Mouse (Mus musculus) limb, embryonic 15.5 days (tissue): ENCODE results near the gene S1pr4. TPM values are rescaled to one million over a fixed set of nuclear protein-coding genes. Genes with fewer than 3 reads are reported as not detected.

ENCODE experiments used
- ATAC-seq: fragments of 200-750 bp; cut with Nextera tagmentation; 2 replicates; pipeline ENCODE4 v1.8.0; 2017; ENCODE audit warnings: low read depth, moderate TSS enrichment; ENCODE audit not compliant: insufficient number of reproducible peaks, low FRiP score, low TSS enrichment
- H3K27ac ChIP-seq: fragments of 300-500 bp; sonication (generic); 2 replicates; pipeline ENCODE4 v1.5.1; 2015; ENCODE audit warnings: moderate library complexity, mild to moderate bottlenecking, inconsistent platforms
- H3K27me3 ChIP-seq: fragments of 300-500 bp; sonication (generic); 2 replicates; pipeline ENCODE4 v1.6.1; 2015; ENCODE audit warnings: inconsistent platforms
- H3K36me3 ChIP-seq: fragments of 300-500 bp; sonication (generic); 2 replicates; pipeline ENCODE4 v1.6.1; 2015; ENCODE audit warnings: inconsistent platforms
- H3K4me1 ChIP-seq: fragments of 300-500 bp; sonication (generic); 2 replicates; pipeline ENCODE4 v1.6.1; 2015; ENCODE audit warnings: inconsistent platforms
- H3K4me2 ChIP-seq: fragments of 300-500 bp; sonication (generic); 2 replicates; pipeline ENCODE4 v1.6.1; 2015; ENCODE audit warnings: mild to moderate bottlenecking, inconsistent platforms
- H3K4me3 ChIP-seq: fragments of 300-500 bp; sonication (generic); 2 replicates; pipeline ENCODE4 v1.5.1; 2015; ENCODE audit warnings: mild to moderate bottlenecking, inconsistent platforms
- H3K9ac ChIP-seq: fragments of 300-500 bp; sonication (generic); 2 replicates; pipeline ENCODE4 v1.6.1; 2015; ENCODE audit warnings: inconsistent platforms
- H3K9me3 ChIP-seq: fragments of 300-500 bp; sonication (generic); 2 replicates; pipeline ENCODE4 v1.6.1; 2016; ENCODE audit warnings: inconsistent platforms
- WGBS: fragments of 180-500 bp; shearing (Covaris S2); methylation state at CpG from one replicate; pipeline ENCODE4 v1.1.7; 2015; 5-methylcytosine and 5-hydroxymethylcytosine counted together
- polyA plus RNA-seq: library from polyadenylated mRNA; unstranded; fragments of >200 nt; fragmentation: Nextera tagmentation; extraction: Ambion mirVana; gene quantifications from 2 replicates; pipeline ENCODE4 v1.2.1, GENCODE M21; 2015

Gene S1pr4
- polyA plus RNA-seq, 1 experiment from 2014 or later = 0.67 TPM

DNA sequence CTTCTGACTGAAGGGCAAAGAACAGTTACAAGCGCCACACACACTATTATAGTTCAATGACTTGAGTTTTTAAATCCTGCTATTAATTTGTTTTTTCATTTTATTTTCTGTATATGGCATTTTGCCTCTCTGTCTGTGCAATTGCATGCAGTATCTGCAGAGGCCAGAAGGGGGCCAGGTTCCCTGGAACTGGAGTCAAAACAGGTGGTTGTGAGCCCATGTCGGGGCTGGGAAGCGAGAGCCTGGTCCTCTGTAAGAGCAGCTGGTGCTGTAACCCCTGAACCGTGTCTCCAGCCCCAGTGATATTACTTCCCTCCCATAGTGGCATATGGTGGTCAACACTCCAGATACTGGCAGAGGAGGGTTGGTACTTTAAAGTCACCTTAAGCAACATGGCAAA lies 18.6 kb upstream of the S1pr4 start:
- WGBS = 14% methylated on average over 4 of the region's 4 CpGs
- H3K4me3 ChIP-seq = no peak overlapping the region

DNA sequence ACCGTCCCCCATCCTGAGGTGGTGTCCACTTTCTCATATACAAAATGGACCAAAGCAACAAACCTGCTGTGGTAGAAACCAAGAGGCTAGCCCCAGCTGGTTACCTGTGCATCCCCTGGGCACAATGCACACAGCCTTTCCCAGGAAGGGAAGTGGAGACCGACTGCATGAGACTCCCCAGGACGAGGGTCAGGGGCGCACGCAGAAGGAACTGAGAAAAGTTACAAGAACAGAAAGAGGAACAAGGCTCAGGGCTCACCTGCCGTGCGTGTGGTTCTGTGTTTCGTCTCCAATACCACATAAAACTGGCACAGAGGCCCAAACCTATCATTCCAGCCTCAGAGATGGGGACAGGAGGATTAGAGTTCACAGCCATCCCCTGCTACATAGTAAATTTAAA lies 17.3 kb upstream of the S1pr4 start:
- ATAC-seq = no peak
- 51% methylated on average over 8 of the region's 8 CpGs for WGBS
- H3K27me3 ChIP-seq = no peaks in the 10 kb centered on the region
- H3K36me3 ChIP-seq = no peaks in the 10 kb centered on the region
- H3K4me2 ChIP-seq = no peak overlapping the region
- H3K9ac ChIP-seq = no peak overlapping the region
- H3K4me3 ChIP-seq = no peak overlapping the region
- no peaks in the 10 kb centered on the region for H3K9me3 ChIP-seq
- 0 out of 2 replicates have a peak, but pooled peaks cover 2% of the 10 kb centered on the region for H3K4me1 ChIP-seq
- no peak overlapping the region for H3K27ac ChIP-seq

More for the DNA sequence above, 18.6 kb upstream of the S1pr4 start:
- H3K4me1 ChIP-seq = 0 out of 2 replicates have a peak, but pooled peaks cover 2% of the 10 kb centered on the region
- H3K9ac ChIP-seq = no peak overlapping the region
- H3K4me2 ChIP-seq = no peak overlapping the region
- ATAC-seq = no peak
- no peaks in the 10 kb centered on the region for H3K36me3 ChIP-seq
- H3K27me3 ChIP-seq = peaks cover 6% of the 10 kb centered on the region
- H3K9me3 ChIP-seq = no peaks in the 10 kb centered on the region
- no peak overlapping the region for H3K27ac ChIP-seq

DNA sequence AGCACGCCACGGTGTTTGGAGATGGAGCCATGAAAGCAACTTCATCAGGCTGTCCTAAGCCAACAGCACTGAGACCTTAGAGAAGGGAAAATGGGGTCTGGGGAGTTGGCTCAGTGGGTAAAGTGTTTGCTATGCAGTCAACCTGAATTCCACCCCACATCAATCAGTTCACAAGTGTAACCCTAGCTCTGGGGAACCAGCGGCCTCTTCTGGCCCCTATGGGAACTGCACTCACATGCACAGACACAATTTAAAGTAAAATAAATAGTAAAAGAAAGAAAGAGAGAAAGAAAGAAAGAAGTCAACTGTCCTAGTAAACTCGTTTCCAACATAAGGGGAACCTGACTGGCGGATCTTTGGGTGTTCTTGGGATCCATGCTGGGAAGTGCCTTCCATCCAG lies 13.9 kb upstream of the S1pr4 start:
- Histone ChIP-seq H3K9ac (no peak overlapping the region), H3K36me3 (no peaks in the 10 kb centered on the region), H3K4me3 (no peak overlapping the region), H3K9me3 (no peaks in the 10 kb centered on the region), H3K4me1 (0 out of 2 replicates have a peak, but pooled peaks cover 6% of the 10 kb centered on the region), H3K27me3 (no peaks in the 10 kb centered on the region), H3K27ac (no peak overlapping the region), H3K4me2 (no peak overlapping the region)
- WGBS = 85% methylated on average over 5 of the region's 5 CpGs
- no peak for ATAC-seq

DNA sequence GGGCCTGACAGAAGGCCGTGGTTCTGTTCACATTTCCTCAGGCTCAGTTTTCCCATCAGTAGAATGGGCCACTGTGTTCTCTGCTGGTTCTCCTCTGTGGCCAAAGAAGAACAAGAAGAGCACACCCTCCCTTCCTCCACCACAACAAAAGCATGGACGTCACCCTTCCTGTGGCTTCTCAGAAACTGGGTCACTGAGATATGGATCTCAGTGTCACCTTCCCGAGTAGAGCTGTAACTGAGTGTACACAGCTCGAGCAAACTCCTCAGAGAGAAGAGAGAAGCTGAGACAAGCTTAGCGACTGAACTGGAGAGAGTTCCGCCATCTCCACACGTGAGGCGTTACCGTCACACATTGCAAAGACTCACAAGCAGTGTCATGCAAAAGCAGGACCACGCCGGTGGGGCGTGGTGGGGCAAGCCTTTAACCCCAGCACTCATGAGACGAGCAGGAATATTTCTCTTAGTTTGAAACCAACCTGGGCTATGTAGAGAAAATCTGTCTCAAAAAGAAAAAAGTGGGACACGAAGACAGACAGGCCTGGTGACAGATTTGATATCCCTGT lies 10.4 kb upstream of the S1pr4 start:
- no peak overlapping the region for H3K9ac ChIP-seq
- 71% methylated on average over 14 of the region's 14 CpGs for WGBS
- 0 out of 2 replicates have a peak, but pooled peaks cover 6% of the 10 kb centered on the region for H3K4me1 ChIP-seq
- no peaks in the 10 kb centered on the region for H3K9me3 ChIP-seq
- H3K4me3 ChIP-seq = no peak overlapping the region
- H3K27ac ChIP-seq = no peak overlapping the region
- ATAC-seq = no peak
- H3K36me3 ChIP-seq = no peaks in the 10 kb centered on the region
- H3K4me2 ChIP-seq = no peak overlapping the region
- H3K27me3 ChIP-seq = no peaks in the 10 kb centered on the region

DNA sequence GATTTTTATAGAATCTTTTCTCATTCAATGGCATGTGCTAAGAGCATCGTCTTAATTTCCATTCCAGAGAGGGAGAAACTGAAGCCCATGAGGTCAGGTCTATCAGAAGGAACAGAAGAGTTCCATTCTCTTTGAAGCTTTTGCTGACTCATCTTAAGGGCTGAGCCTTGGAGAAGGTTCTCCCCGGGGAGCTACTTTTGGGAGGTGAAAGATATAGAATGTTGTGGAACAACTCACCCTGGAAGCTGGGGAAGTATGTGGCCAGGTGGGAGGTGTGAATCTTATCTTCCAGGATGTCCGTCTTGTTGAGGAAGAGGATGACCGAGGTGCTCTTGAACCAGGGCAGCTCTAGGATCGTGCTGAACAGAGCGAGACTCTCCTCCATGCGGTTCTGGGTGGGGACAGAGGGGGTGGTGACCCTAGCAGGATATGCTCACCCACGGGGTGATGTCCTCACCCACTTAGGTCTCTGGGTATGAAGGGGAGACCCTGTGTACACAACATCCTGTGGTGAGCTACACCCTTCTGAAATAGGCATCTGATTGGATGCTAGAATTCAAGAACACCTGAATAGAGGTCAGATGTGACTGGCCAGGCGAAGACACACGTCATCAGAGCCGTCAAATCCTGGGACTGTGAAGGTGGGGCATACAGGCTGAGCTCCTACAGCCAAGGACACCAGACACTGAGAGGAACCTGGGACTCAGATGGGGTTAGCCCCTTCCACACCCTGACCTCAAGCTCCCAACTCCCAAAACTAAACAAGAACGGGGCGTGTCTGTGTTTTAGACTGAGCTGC lies 8.0 kb upstream of the S1pr4 start:
- Histone ChIP-seq H3K9ac (no peak overlapping the region), H3K9me3 (no peaks in the 10 kb centered on the region), H3K27ac (no peak overlapping the region), H3K4me1 (peaks cover 8% of the 10 kb centered on the region), H3K36me3 (no peaks in the 10 kb centered on the region), H3K4me3 (no peak overlapping the region), H3K27me3 (peaks cover 11% of the 10 kb centered on the region), H3K4me2 (no peak overlapping the region)
- WGBS = 72% methylated on average over 13 of the region's 13 CpGs
- ATAC-seq = no peak

DNA sequence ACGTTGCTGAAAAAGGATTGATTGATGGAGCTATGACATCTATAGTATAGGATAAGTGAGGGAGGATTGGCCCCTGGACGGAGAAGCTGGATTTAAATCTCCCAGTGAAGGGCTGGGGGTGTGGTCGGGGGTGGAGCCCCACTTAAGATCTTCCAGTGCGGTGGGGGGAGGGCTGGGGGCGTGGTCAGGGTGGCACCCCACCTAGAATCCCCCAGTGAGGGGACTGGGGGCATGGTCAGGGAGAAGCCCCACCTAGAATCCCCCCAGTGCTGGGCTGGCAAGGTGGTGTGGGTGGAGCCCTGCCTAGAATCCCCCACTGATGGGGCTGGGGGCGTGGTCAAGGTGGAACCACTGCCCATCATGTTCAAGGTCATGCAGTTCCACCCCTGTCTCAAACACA lies 7.2 kb upstream of the S1pr4 start:
- Histone ChIP-seq H3K36me3 (no peaks in the 10 kb centered on the region), H3K4me2 (no peak overlapping the region), H3K9ac (no peak overlapping the region), H3K4me1 (peaks cover 11% of the 10 kb centered on the region), H3K27ac (no peak overlapping the region), H3K9me3 (no peaks in the 10 kb centered on the region), H3K27me3 (peaks cover 13% of the 10 kb centered on the region), H3K4me3 (no peak overlapping the region)
- WGBS = 33% methylated on average over 6 of the region's 6 CpGs
- no peak for ATAC-seq

DNA sequence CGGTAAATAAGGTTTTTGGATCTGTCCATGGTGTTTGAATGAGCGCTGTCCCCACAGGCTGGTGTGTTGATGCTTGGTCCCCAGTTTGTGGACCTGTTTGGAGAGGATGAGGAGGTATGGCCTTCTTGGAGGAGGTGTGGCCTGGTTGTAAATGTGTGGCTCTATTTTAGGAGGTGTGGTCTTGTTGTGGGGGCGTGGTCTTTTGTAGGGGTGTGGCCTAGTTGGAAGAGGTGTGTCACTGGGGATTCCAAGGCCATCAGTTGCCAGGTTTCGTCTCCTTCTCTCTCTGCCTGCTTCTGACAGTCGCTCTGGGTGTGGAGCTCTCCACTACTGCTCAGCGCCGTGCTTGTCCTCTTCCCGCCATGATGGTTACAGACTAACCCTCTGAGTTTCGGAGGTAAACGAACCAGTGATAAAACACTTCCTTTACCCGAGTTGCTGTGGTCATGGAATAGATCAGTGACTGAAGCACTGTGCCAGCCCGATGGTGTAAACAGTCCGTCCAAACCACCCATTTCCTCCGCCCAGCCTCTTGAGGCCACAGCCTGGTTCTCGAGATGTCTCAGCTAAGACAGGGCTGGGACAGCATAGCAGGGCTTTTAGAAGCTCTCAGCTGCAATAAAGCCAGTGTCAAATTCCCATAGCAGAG lies 5.2 kb upstream of the S1pr4 start:
- Histone ChIP-seq H3K9ac (no peak overlapping the region), H3K4me1 (peaks cover 8% of the 10 kb centered on the region), H3K4me3 (no peak overlapping the region), H3K27ac (no peak overlapping the region), H3K4me2 (no peak overlapping the region), H3K9me3 (no peaks in the 10 kb centered on the region), H3K36me3 (no peaks in the 10 kb centered on the region), H3K27me3 (peaks cover 13% of the 10 kb centered on the region)
- no peak for ATAC-seq
- 76% methylated on average over 15 of the region's 15 CpGs for WGBS

DNA sequence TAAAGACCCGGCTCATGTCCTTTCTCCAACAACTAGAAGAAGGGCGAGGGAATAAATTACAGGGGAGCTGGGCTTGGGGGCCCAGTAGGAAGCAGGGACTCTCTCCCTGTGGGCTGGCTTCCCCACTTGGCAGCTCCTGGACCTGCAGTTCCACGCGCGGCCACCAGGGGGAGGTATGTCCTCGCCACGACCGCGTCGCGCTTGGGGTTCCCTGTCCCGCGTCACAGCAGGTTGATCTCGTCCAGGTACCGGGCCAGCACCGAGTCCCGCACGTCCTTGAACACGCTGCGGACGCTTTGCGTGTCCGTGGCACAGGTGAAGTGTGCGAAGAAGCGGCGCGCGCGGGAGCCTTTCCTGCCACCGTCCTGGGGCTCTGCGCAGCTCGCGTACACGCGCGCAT lies 2.7 kb upstream of the S1pr4 start:
- peaks cover 13% of the 10 kb centered on the region for H3K27me3 ChIP-seq
- 9% methylated on average over 36 of the region's 36 CpGs for WGBS
- H3K4me2 ChIP-seq = peak overlapping the region; percentile 75
- H3K9me3 ChIP-seq = no peaks in the 10 kb centered on the region
- no peak overlapping the region for H3K27ac ChIP-seq
- peaks cover 8% of the 10 kb centered on the region for H3K4me1 ChIP-seq
- H3K4me3 ChIP-seq = peak overlapping the region; percentile 36
- ATAC-seq = no peak
- no peaks in the 10 kb centered on the region for H3K36me3 ChIP-seq
- H3K9ac ChIP-seq = peak overlapping the region; percentile 28; the same call in 1 of the 2 replicates

DNA sequence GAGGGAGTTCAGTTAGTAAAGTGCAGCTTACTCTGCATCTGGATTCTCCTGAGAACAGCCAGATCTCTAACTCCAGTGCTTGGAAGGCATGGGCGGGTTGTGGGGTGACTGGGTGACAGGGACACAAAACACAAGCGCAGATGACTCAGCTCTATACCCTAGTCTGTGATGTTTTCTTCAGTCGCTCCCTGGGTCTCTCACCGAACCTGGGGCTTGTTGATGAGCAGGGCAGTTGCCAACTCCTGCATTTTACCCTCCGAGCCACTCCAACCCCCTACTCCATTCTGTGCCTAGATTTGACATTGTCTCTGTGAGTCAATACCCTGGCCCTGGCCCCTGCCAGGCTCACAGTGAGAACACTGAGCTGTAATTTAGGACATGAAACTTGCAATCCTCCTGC lies 1.9 kb upstream of the S1pr4 start:
- ATAC-seq = no peak
- no peak overlapping the region for H3K4me2 ChIP-seq
- H3K9ac ChIP-seq = no peak overlapping the region
- H3K27ac ChIP-seq = no peak overlapping the region
- no peak overlapping the region for H3K4me3 ChIP-seq
- peaks cover 13% of the 10 kb centered on the region for H3K27me3 ChIP-seq
- no peaks in the 10 kb centered on the region for H3K36me3 ChIP-seq
- WGBS = 82% methylated on average over 5 of the region's 5 CpGs
- H3K9me3 ChIP-seq = no peaks in the 10 kb centered on the region
- H3K4me1 ChIP-seq = peaks cover 15% of the 10 kb centered on the region

DNA sequence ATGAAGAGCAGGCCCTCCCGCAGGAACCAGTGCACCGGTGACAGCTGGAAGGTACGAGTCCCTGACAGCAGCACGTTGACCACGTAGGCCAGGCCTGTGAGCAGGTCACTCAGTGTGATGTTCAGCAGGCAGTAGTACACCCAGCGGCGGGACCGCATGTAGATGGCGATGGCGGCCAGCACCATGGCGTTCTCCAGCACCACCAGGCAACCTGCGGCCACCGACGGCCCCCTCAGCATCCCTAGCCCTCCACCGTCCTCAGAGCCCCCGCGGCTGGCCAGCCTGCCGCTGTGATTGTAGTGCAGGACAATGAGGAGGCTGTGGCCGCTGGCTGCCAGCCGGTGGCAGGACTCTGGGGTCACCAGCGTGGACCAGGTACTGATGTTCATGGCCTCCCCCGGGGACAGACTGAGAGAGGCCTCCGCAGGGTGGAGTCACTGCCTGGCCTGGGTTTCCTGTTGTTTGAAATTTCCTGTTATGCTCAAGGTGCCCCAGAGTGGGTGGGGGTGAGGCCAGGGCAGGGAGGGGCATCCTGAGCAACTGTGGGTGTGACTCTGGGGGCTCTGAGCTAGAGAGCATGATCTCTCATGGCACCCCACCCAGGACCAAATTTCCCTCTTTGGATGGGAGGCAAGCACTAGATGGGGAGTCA lies 556 bp downstream of the S1pr4 start:
- H3K4me3 ChIP-seq = no peak overlapping the region
- no peaks in the 10 kb centered on the region for H3K36me3 ChIP-seq
- H3K27me3 ChIP-seq = peaks cover 13% of the 10 kb centered on the region
- H3K4me1 ChIP-seq = peaks cover 29% of the 10 kb centered on the region
- H3K9ac ChIP-seq = peak overlapping the region; percentile 28; the same call in 1 of the 2 replicates
- 77% methylated on average over 23 of the region's 23 CpGs for WGBS
- no peak overlapping the region for H3K27ac ChIP-seq
- ATAC-seq = no peak
- no peak overlapping the region for H3K4me2 ChIP-seq
- no peaks in the 10 kb centered on the region for H3K9me3 ChIP-seq

DNA sequence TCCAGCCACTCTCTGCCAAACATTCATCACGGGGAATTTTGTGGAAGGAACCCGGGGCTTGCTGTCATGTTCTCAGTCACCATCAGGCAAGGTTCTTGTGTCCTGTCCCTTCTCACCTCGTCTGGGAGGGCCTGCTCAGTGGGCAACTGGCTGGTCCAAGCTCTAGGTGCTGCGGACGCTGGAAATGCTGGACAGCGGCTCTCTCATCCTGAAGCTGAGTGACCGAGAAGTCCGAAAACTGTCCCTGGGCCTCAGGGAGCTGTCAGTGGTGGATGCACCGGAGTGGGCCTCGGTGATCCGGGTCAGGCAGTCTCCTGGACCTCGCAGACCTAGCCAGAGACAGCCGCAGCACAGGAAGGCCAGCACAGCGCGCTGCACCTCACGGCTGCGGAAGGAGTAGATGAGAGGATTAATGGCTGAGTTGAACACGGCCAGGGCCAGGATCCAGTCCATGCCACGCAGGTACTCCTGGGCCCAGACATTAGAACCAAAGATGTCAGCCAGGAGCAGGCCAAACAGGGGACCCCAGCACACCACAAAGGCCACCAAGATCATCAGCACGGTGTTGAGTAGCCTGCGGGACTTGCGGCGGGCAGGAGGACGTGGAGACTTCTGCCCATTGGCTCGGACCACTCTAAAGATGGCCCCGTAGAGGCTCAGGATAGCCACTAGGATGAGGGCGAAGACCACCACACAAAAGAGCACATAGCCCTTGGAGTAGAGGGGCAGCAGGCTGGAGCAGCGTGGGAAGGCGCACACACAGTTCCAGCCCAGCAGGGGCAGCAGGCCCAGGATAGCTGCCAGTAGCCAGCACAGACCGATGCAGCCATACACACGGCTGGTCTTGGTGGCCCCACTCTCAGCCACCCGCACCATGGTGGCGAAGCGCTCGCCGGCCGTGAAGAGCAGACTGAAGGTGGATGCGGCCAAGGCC lies 1.3 kb downstream of the S1pr4 start:
- 85% methylated on average over 38 of the region's 38 CpGs for WGBS
- Histone ChIP-seq H3K36me3 (0 out of 2 replicates have a peak, but pooled peaks cover 5% of the 10 kb centered on the region), H3K4me3 (no peak overlapping the region), H3K4me1 (peaks cover 37% of the 10 kb centered on the region), H3K9me3 (no peaks in the 10 kb centered on the region), H3K9ac (no peak overlapping the region; the same call in 1 of the 2 replicates), H3K27me3 (peaks cover 9% of the 10 kb centered on the region), H3K27ac (no peak overlapping the region), H3K4me2 (no peak overlapping the region)
- ATAC-seq = no peak
